Mouse (Mus musculus) CD4-positive naive resting alpha-beta T cell, adult 57 days (primary cell): ENCODE measurements around the gene Elane. TPM values are rescaled to one million over a fixed set of nuclear protein-coding genes. Genes with fewer than 3 reads are reported as not detected.

Experiments
- total RNA-seq: library from RNA; stranded (reverse); gene quantifications from one replicate; pipeline ENCODE4 v1.2.4, GENCODE M21; 2023

Elane gene
- total RNA-seq: 0.83 TPM

DNA sequence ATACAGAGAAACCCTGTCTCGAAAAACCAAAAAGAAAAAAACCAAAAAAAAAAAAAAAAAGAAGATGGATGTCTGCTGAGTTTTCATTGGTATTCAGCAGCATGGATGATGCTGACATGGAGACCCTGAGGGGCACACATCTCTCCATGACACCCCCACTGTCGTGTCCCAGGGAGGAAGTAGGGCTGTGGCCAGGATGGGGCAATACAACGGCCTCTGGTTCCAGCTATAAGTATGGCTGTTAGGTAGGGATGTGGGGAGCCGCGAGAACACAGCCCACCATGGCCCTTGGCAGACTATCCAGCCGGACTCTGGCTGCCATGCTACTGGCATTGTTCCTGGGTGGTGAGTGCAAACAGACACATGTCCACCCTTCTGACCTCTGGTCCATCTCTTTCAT, at the start of gene Elane:
Gene Elane, plus strand, starts transcription at position 194 of the 400 bp plus-strand sequence.

DNA sequence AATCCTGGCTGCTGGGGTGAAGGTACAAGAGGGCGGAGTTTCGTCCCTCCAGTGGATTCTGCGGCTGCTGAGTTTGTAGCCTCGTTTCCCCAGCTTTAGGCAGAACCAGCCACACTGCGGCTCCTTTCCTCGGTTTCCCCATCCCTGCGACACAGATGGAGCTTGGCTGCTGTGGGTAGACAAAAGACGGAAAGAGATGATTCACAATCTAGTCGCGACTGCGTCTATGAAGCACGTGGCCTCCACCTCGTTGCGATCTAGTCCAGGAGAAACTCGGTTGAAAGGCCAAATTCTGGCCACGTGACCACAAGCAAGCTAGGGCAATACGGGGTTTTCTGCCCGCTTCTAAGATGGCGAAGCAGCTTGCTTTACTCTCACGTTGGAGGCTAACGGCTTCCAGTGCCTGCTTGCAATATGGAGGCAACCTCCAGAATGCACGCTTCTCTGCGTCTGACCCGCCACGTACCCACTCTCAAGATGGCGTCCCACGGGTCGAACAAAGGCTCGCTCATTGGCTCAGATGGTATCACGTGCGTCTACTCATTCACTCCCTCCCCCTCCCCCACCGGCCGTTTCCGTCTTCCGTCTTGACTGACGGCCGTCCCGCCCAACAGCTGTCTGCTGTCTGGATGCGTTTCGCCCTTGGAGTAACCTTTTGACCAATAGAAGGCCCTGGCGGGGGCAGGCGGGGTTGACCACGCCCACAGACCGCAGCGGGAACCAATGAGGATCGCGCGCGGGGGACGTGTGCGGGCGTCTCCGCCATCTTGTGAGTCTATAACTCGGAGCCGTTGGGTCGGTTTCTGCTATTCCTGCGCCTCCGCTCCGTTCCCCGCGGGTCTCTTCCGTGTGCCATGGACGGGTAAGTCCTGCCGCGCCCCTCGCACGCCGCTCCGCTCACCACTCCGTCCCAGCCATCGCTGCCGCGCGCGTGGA, 31.9 kb upstream of the Elane start, which contains the start of gene Ptbp1:
Gene Ptbp1, plus strand, starts transcription at position 568 of the 936 bp plus-strand sequence.

DNA sequence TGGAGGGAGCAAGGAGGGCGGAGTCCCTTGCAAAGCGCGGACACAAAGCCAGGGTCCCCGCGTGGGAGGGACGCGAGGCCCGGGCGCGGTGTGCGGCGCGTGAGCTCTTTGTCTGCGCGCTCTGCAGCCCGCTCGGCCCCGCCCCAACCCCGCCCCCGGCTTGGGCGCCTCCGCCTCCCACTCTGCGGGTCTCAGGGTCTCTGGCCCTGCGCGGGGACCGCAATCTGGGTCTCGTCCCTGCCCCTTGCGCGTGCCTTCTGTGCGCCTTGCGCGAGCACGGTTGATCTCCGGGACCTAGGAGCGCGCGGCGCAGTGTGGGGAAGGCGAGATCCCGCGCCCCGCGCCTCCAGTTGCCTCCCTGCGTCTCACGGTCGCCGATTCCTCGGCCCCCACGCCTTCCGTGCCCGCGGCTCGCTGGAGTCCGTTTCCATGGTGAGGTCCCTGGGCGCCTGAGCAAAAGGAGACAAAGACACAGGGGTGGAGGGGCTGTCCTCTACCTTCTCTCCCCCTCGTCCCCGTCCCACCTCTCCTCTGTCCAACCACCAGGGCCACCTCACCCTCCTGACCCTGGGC, 11.7 kb upstream of the Elane start, which contains the start of the genes Prtn3 and Plppr3:
Gene Prtn3, plus strand, starts transcription at position 187 of the 573 bp plus-strand sequence.
Gene Plppr3, minus strand, starts transcription at position 345 of the 573 bp plus-strand sequence.

DNA sequence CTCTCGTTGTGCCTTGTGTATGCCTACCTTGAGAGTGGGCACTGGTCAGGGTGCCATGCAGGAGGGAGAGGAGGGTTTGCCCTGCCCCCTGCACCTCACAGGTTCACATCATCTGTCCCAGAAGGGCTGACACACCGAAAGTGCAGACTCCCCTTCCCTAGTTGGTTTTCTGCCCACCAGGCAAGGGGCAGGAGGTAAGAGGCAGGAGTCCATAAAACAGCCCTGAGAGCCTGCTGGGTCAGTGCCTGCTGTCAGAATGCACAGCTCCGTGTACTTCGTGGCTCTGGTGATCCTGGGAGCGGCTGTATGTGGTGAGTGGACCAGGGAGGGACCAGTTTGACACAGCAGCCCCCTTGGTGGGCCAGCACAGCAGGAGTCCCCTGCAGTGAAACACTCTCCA, 4.6 kb downstream of the Elane start, which contains the start of gene Cfd:
Gene Cfd, plus strand, starts transcription at position 184 of the 400 bp plus-strand sequence.

DNA sequence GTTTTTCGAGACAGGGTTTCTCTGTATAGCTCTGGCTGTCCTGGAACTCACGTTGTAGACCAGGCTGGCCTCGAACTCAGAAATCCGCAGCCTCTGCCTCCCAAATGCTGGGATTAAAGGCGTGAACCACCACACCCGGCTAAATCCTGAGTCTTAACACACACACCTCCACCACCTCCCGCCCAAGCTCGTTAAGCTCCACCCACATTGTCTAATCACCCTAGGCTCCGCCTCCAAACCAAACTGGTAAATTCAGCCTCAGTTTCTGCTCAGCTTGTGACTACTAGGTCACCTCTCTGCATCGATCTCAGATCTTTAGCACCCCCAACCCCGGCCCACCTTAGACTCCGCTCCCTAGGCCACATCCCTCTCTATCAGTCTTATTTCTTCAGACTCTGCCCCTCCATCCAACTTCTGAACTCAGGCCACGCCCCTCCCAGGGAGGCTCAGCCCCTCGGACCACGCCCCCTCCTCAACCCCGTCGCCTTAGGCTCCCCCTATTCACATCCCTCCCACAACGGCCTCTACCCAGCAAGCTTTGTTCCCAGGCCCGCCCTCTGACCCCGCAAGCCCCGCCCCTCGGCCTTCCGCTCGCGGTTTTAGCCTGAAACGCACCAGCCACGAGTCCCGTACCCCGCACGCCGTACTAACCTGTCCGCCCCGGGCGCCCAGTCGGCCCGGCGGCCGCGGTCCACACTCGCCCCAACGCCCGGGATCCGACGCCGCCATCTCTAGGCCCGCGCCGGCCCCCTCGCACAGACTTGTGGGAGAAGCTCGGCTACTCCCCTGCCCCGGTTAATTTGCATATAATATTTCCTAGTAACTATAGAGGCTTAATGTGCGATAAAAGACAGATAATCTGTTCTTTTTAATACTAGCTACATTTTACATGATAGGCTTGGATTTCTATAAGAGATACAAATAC, 22.4 kb downstream of the Elane start, which contains the start of gene Med16:
Gene Med16, minus strand, starts transcription at position 757 of the 925 bp plus-strand sequence.

GRCm38 (mm10) chr10:79910556-79910955, 24.5 kb downstream of the Elane start, which contains the start of gene Gm26602:
TSS of gene Gm26602 (plus strand) at chr10:79910856.

GRCm38 (mm10) chr10:79916808-79917531, 30.9 kb downstream of the Elane start, which contains the start of gene Kiss1r:
TSS of gene Kiss1r (plus strand) at chr10:79916971.

DNA sequence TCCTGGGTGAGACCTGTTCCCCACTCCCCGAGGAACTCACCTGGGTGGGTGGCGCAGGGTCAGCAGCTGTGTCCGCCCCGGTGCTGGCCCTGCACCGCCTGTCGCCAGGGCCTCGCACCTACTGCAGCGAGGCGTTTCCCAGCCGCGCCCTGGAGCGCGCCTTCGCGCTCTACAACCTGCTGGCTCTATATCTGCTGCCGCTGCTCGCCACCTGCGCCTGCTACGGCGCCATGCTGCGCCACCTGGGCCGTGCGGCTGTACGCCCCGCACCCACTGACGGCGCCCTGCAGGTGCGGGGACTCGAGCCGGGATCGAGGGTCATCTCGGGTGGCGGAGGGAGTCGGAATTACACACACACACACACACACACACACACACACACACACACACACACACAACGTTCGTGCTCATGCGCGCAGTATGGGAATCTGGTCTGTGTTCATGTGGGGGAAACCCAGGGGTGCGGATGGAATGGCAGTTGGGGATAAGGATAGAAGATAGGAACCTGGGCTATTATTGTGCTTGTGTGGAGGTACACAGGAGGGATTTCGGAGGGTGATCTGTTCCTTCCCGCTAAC, 35.0 kb downstream of the Elane start, which contains the start of gene R3hdm4:
Gene R3hdm4, minus strand, starts transcription at position 251 of the 578 bp plus-strand sequence.

GRCm38 (mm10) chr10:79926491-79927323, 40.7 kb downstream of the Elane start, which contains the start of gene Arid3a:
TSS of gene Arid3a (plus strand) at chr10:79927043.

Other genes starting within 250 kb of the Elane start
- gene Shc2, start 248.3 kb upstream of the Elane start, total RNA-seq: not detected
- not detected for gene Odf3l2, start 240.5 kb upstream of the Elane start, total RNA-seq
- not detected for gene Madcam1, start 221.7 kb upstream of the Elane start, total RNA-seq
- 22.8 TPM for gene Tpgs1, start 216.9 kb upstream of the Elane start, total RNA-seq
- 93.4 TPM for gene Cdc34, start 204.1 kb upstream of the Elane start, total RNA-seq
- 3.2 TPM for gene Gzmm, start 197.2 kb upstream of the Elane start, total RNA-seq
- 99.5 TPM for gene Bsg, start 181.8 kb upstream of the Elane start, total RNA-seq
- not detected for gene Hcn2, start 169.6 kb upstream of the Elane start, total RNA-seq
- gene Polrmt, start 139.7 kb upstream of the Elane start, total RNA-seq: 69.9 TPM
- gene Fgf22, start 131.2 kb upstream of the Elane start, total RNA-seq: not detected
- gene Rnf126, start 119.3 kb upstream of the Elane start, total RNA-seq: 71.9 TPM
- gene Fstl3, start 109.0 kb upstream of the Elane start, total RNA-seq: 1.2 TPM
- gene Prss57, start 95.3 kb upstream of the Elane start, total RNA-seq: not detected
- gene Palm, start 92.7 kb upstream of the Elane start, total RNA-seq: 6.7 TPM
- not detected for gene Misp, start 65.3 kb upstream of the Elane start, total RNA-seq
- gene Ptbp1, start 31.8 kb upstream of the Elane start, total RNA-seq: 783 TPM
- gene Prtn3, start 11.8 kb upstream of the Elane start, total RNA-seq: not detected
- gene Plppr3, start 11.6 kb upstream of the Elane start, total RNA-seq: 1.0 TPM
- not detected for gene Cfd, start 4.6 kb downstream of the Elane start, total RNA-seq
- 59.4 TPM for gene Med16, start 22.7 kb downstream of the Elane start, total RNA-seq
- not detected for gene Gm26602, start 24.6 kb downstream of the Elane start, total RNA-seq
- 0.65 TPM for gene Kiss1r, start 30.7 kb downstream of the Elane start, total RNA-seq
- gene R3hdm4, start 35.0 kb downstream of the Elane start, total RNA-seq: 119 TPM
- 8.4 TPM for gene Arid3a, start 40.8 kb downstream of the Elane start, total RNA-seq
- 48.5 TPM for gene Wdr18, start 73.9 kb downstream of the Elane start, total RNA-seq
- 0.68 TPM for gene Grin3b, start 84.5 kb downstream of the Elane start, total RNA-seq
- 158 TPM for gene Tmem259, start 98.1 kb downstream of the Elane start, total RNA-seq
- gene Cnn2, start 102.3 kb downstream of the Elane start, total RNA-seq: 442 TPM
- 80.3 TPM for gene Abca7, start 110.2 kb downstream of the Elane start, total RNA-seq
- 901 TPM for gene Arhgap45, start 130.4 kb downstream of the Elane start, total RNA-seq
- gene Polr2e, start 153.5 kb downstream of the Elane start, total RNA-seq: 75.3 TPM
- gene Gpx4, start 160.9 kb downstream of the Elane start, total RNA-seq: 154 TPM
- 103 TPM for gene Sbno2, start 219.3 kb downstream of the Elane start, total RNA-seq
- gene Stk11, start 229.6 kb downstream of the Elane start, total RNA-seq: 140 TPM